Mouse (Mus musculus): ENCODE measurements around the gene Krtap4-13.

DNA sequence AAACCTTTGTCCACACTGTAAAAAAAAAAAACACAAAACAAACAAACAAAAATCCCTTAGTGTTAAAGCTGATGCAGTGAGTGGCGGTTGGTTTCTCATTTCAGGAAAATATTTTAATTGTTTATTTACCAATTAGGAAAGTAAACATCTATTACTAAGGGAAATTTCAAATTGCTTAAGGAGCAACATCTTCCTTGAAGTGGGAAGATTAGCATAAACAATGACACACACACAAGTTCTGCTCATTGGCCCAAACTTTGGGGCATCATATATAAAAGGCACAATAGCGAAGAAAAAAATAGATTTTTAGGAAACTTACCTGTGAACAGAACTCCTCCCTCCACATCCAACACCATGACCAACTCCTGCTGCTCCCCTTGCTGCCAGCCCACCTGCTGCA is 47.9 kb upstream of the Krtap4-13 start, which contains the start of gene Gm11568:
- TF ChIP-seq CTCF (IDR thresholded peaks at IDR 0.05; ENCODE audit: control insufficient read depth, insufficient read depth, insufficient read length) (no peak), CEBPB (IDR thresholded peaks at IDR 0.05; ENCODE audit: low read depth) (no peak), MAX (IDR thresholded peaks at IDR 0.05) (no peak), USF1 (IDR thresholded peaks at IDR 0.05; ENCODE audit: low read depth) (no peak), MYOD1 (IDR thresholded peaks at IDR 0.05; ENCODE audit: control insufficient read depth, insufficient read length, low read depth) (no peak), MYOG (IDR thresholded peaks at IDR 0.05; ENCODE audit: control insufficient read depth, extremely low read depth, insufficient read length) (no peak), FOSL1 (IDR thresholded peaks at IDR 0.05; ENCODE audit: insufficient read depth, low read length, poor library complexity, severe bottlenecking) (no peak)
